In genomic region chr11:77785396-77785767, GRCm38 (mm10) we compare ENCODE assay signal across 8 mouse cellular contexts. TPM values are rescaled to one million over a fixed set of nuclear protein-coding genes. Genes with fewer than 3 reads are reported as not detected.
DNase-seq lines count a peak whose midpoint lies in the region; ATAC-seq and TF ChIP-seq lines count a peak whose summit lies in the region.

No protein-coding gene starts in this region.

- no peak overlapping the region for H3K4me2 ChIP-seq in forebrain, embryonic 11.5 days (ENCODE audit: low read depth, low read length, severe bottlenecking)
- no peak overlapping the region for H3K4me2 ChIP-seq in forebrain, postnatal 0 days (ENCODE audit: low read depth)
- H3K4me2 ChIP-seq in limb, embryonic 13.5 days (replicated peaks) = 0 out of 2 replicates have a peak overlapping the region, but pooled peaks have one; percentile 16

- H3K9me3 ChIP-seq in forebrain, embryonic 11.5 days (ENCODE audit: control insufficient read depth, low read length) = no peaks in the 10 kb centered on the region
- H3K9me3 ChIP-seq in forebrain, postnatal 0 days (ENCODE audit: low read length) = no peaks in the 10 kb centered on the region
- no peaks in the 10 kb centered on the region for H3K9me3 ChIP-seq in limb, embryonic 13.5 days

- DNase-seq in forebrain, embryonic 11.5 days (ENCODE audit: low spot score) = peak; percentile 57
- DNase-seq in forebrain, postnatal 0 days = no peak
- DNase-seq in ES-CJ7 (ENCODE audit: low read depth, low spot score) = peak; percentile 80
- DNase-seq in forelimb bud, embryonic 11.5 days (ENCODE audit: low read depth, low spot score) = peak; percentile 55
- no peak for DNase-seq in adrenal gland, postnatal 36 days
- DNase-seq in adrenal gland, postnatal 25 days = no peak
- no peak for DNase-seq in gastrocnemius, postnatal 14 days

- no peak for ATAC-seq in forebrain, embryonic 11.5 days (replicated peaks; ENCODE audit: low FRiP score)
- ATAC-seq in forebrain, postnatal 0 days = no peak
- ATAC-seq in limb, embryonic 13.5 days (ENCODE audit: low FRiP score, low read depth) = no peak

- intact Hi-C loops in gastrocnemius, postnatal 14 days (cut with DNase I; ENCODE audit: low total_unique reads) = loop anchor here (5.0 kb wide), 1 partner anchor 33 kb away; no protein-coding TSS in a partner anchor

- no peak overlapping the region for H3K4me3 ChIP-seq in forebrain, embryonic 11.5 days (ENCODE audit: low read depth, low read length)
- no peak overlapping the region for H3K4me3 ChIP-seq in forebrain, postnatal 0 days (ENCODE audit: low read depth, low read length)
- no peak overlapping the region for H3K4me3 ChIP-seq in limb, embryonic 13.5 days

- H3K36me3 ChIP-seq in forebrain, embryonic 11.5 days (ENCODE audit: control insufficient read depth, insufficient read depth, low read length) = no peaks in the 10 kb centered on the region
- H3K36me3 ChIP-seq in forebrain, postnatal 0 days (ENCODE audit: insufficient read depth) = 0 out of 2 replicates have a peak, but pooled peaks cover 3% of the 10 kb centered on the region
- H3K36me3 ChIP-seq in limb, embryonic 13.5 days = peaks cover 14% of the 10 kb centered on the region

- peaks cover 6% of the 10 kb centered on the region; the same call in 1 of the 2 replicates for H3K4me1 ChIP-seq in forebrain, embryonic 11.5 days (replicated peaks; ENCODE audit: control insufficient read depth, insufficient read depth, low read length)
- 0 out of 2 replicates have a peak, but pooled peaks cover 15% of the 10 kb centered on the region for H3K4me1 ChIP-seq in forebrain, postnatal 0 days (ENCODE audit: insufficient read depth)
- H3K4me1 ChIP-seq in limb, embryonic 13.5 days = peaks cover 51% of the 10 kb centered on the region

- TF ChIP-seq CTCF in forebrain, postnatal 0 days (IDR thresholded peaks at IDR 0.05; ENCODE audit: low read depth) = no peak

- H3K27ac ChIP-seq in forebrain, embryonic 11.5 days (ENCODE audit: low read depth, low read length) = no peak overlapping the region
- H3K27ac ChIP-seq in forebrain, postnatal 0 days (ENCODE audit: low read depth, low read length) = no peak overlapping the region
- peak overlapping the region; percentile 87 for H3K27ac ChIP-seq in limb, embryonic 13.5 days

- 25% methylated on average over 5 of the region's 5 CpGs for WGBS in forebrain, embryonic 11.5 days
- WGBS in forebrain, postnatal 0 days = 27% methylated on average over 5 of the region's 5 CpGs
- WGBS in limb, embryonic 13.5 days = 12% methylated on average over 5 of the region's 5 CpGs

- H3K27me3 ChIP-seq in forebrain, embryonic 11.5 days (ENCODE audit: control insufficient read depth, insufficient read depth, low read length) = no peaks in the 10 kb centered on the region
- no peaks in the 10 kb centered on the region for H3K27me3 ChIP-seq in forebrain, postnatal 0 days (ENCODE audit: insufficient read depth, low read length)
- no peaks in the 10 kb centered on the region for H3K27me3 ChIP-seq in limb, embryonic 13.5 days

- no peak overlapping the region for H3K9ac ChIP-seq in forebrain, embryonic 11.5 days (ENCODE audit: low read length)
- H3K9ac ChIP-seq in forebrain, postnatal 0 days = no peak overlapping the region
- peak overlapping the region; percentile 39; the same call in 1 of the 2 replicates for H3K9ac ChIP-seq in limb, embryonic 13.5 days

RNA-seq across cellular contexts. Expression of gene Gm10277, which starts 2.2 kb away (rescaled TPM):
- 1.4 and 1.6 TPM in 2 replicates for polyA plus RNA-seq in forebrain, embryonic 11.5 days (2014; fragmentation: Nextera tagmentation; extraction: Ambion mirVana)
- total RNA-seq in forebrain, postnatal 0 days (2014; rRNA removed) = not detected in 2 replicates
- 0.29 TPM in 1 of 2 replicates, not detected in the other for polyA plus RNA-seq in forebrain, postnatal 0 days (2015; fragmentation: Nextera tagmentation; extraction: Ambion mirVana)
- 1.8 and 2.4 TPM in 2 replicates for polyA plus RNA-seq in limb, embryonic 13.5 days (2015; fragmentation: Nextera tagmentation; extraction: Ambion mirVana)
- not detected for total RNA-seq in adrenal gland, postnatal 36 days (2021)
- not detected in 2 replicates for total RNA-seq in adrenal gland, postnatal 25 days (2021)
- total RNA-seq in gastrocnemius, postnatal 14 days (2021) = not detected

RNA-seq across cellular contexts. Expression of gene Myo18a, which starts 22.3 kb away (rescaled TPM):
- 28.4 and 31.4 TPM in 2 replicates for polyA plus RNA-seq in forebrain, embryonic 11.5 days (2014; fragmentation: Nextera tagmentation; extraction: Ambion mirVana)
- total RNA-seq in forebrain, postnatal 0 days (2014; rRNA removed) = 67.5 and 85.2 TPM in 2 replicates
- polyA plus RNA-seq in forebrain, postnatal 0 days (2015; fragmentation: Nextera tagmentation; extraction: Ambion mirVana) = 23.9 and 33.8 TPM in 2 replicates
- polyA plus RNA-seq in limb, embryonic 13.5 days (2015; fragmentation: Nextera tagmentation; extraction: Ambion mirVana) = 33.7 and 40.5 TPM in 2 replicates
- total RNA-seq in adrenal gland, postnatal 36 days (2021) = 10 to 100 TPM; 56.7 to 76.3 TPM
- 60.7 and 84.2 TPM in 2 replicates for total RNA-seq in adrenal gland, postnatal 25 days (2021)
- total RNA-seq in gastrocnemius, postnatal 14 days (2021) = 100 to 1,000 TPM; 307 to 323 TPM

Comparison
In these comparisons a context has a peak if more than half of its experiments do, and no peak if none do; other contexts are left out.
1. DNase-seq: peak in forebrain, embryonic 11.5 days (single experiment), ES-CJ7 (single experiment) and forelimb bud, embryonic 11.5 days (single experiment); none in forebrain, postnatal 0 days (single experiment), adrenal gland, postnatal 36 days (0 of 2), adrenal gland, postnatal 25 days (single experiment) and gastrocnemius, postnatal 14 days (single experiment).